Mouse (Mus musculus) gastrocnemius, adult 18-20 months (tissue): ENCODE data around the gene Cox8c. TPM values are rescaled to one million over a fixed set of nuclear protein-coding genes. Genes with fewer than 3 reads are reported as not detected.

ENCODE experiments used
- DNase-seq: peaks from one replicate; pipeline ENCODE4 v3.0.0; 2021; ENCODE audit warnings: low spot score
- long read RNA-seq, 2 experiments: library from polyadenylated mRNA; stranded (forward); transcript quantifications; one replicate each; pipeline ENCODE4 v2.0.0; 2021
- total RNA-seq, 2 experiments: library from RNA; stranded (reverse); gene quantifications; 2 replicates each; pipeline ENCODE4 v1.2.3; 2021

Gene Cox8c
- total RNA-seq, result not detected
- long read RNA-seq, experiment 1, result 0 reads
- long read RNA-seq, experiment 2, result 0 reads

DNA sequence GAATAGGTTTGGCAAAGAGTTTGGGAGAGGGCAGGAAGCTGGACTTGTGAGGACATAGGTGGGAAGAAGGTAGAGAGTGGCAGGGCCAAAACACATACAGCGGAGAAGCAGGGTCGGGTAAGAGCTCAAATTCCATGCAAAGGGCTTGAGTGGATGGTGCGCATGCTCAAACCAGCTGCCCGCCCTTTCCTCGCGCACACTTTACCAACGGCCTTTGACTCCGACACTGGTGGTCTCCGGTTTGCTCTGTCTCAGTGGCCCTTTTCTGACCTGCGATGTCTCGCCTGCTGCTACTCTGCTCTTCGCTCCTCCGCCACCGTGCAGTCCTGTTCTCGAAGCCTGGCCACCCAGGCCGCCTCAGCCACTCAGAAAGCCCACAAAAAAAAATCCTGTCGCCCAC is at the start of gene Cox8c:
Gene Cox8c, plus strand, starts transcription at position 226 of the 400 bp plus-strand sequence.
- no peak for DNase-seq

DNA sequence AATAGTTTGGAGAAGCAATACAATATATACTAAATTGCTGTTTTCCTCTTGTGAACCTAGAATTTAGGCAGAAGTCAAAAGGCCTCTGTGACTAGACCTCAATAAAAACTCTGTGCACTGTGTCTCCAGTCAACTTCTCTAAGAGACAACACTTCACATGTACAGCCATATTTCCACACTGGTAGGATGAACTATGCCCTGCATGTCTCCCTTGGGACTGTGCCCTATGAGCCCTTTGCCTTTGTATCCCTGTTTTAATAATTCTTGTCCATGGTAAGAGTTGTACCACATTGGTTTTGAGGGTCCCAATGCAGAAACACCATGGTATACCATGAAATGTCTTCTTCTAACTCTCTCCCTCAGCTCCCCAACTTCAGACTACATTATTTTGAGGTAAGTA is 38.3 kb upstream of the Cox8c start:
- DNase-seq, result no peak

DNA sequence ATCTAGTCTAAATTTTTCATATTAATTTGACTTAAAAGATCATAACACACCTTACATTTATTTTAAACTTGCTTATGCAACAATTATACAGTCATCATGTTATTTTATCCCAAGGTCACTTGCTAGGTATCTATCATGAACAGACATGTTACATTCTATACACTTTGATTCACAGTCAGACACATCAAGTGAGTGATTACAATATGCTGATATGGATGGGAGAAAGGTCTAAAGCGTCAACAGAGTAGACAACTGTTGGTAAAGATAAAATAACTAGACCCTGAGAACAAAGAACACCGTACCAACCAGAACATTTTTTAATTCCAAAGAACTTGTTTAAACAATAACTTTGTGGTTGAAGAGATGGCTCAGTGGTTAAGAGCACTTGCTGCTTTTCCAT is 29.3 kb upstream of the Cox8c start:
- DNase-seq, result no peak

DNA sequence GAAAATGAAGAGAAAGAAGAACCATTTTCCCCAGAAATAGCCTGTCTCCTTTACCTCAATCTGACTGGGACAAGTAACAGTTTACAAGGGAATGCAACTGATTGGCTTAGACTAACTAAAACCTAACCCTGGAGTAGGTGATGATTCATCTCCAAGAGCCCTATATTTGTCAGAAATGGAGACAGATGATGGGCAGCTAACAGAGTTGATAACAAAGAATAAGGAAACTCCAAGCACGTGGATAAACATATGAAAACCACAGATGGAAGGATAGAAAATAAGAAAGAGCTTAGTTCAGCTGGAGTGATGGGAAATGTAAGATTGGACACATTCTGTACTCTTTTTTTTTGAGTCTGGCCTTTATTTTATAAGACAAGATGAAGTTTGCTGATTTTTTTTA is 28.6 kb upstream of the Cox8c start:
- DNase-seq, result no peak

DNA sequence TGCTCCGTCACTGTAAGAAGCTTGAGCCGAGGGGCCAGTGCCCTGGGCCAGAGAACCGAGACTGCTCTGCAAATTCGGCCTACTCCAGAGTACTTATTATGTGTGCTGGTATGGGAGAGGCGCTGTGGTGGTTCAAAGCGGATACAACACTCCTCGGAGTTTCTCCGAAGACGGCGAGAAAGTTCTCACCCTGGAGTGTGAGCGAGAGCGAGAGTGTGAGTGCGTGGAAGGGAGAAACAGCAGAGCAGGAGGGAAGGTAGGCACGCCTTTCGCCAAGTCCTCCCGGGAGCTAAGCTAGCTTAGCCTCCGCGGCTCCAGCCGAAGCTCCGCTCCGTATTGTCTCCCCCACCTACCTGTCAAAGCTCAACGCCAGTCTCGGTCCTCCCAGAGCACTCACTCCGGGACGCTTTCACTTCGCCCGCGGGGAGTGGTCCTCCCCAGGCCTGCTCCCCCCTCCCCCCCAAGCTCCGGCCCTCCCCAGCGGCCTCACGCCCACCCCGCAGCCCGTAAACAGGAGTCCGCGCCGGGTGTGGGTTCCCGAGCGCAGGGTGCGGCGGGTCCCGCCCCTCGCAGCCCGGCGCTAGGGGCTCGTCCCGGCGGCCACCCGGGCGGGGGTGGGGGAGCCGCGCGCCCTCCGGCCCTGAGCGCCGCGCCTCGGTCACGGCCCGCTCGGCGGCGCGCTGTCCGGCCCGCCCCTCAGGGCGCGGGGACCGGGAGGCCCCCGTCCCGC is 21.6 kb upstream of the Cox8c start:
- DNase-seq, result peak; percentile 15

DNA sequence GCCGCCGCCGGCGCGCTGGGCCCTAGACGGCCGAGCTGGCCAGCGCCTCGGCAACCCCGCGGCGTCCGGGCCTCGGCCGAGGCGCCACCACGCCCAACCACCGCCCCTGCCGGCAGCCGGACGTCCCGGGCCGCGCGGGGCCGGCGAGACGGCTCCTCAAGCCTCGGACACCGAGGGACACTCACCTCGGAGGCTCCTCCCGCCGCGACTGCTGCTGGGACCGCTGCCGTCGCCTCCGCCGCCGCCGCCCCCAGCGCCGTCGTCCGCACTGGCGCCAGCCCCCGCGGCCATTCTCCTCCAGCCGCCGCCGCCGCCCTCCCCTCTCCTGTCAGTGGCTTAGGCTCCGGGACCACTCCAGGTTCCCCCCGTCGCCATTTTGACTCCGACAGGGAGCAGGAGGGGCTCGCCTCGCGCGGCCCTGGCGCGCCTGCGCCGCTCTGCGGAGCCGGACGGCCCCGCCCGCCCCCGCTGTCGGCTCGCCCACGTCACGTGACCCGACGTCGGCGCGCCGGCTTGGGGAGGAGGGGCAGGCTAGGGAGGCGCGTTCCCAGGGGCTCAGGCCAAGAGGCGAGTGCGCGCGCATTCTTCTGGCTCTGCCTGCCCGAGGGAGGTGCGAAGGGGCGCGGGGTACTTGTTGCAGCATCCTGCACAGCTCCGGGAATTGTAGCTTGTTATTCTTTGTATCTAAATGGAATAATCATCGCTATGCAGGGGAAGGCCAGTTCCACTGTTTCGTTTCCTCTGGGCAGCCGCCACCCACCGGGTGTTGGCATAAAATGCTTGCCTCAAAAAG is 20.9 kb upstream of the Cox8c start, which contains the start of gene Btbd7:
Gene Btbd7, minus strand, starts transcription at position 441 of the 793 bp plus-strand sequence.
- peak; percentile 96 for DNase-seq

DNA sequence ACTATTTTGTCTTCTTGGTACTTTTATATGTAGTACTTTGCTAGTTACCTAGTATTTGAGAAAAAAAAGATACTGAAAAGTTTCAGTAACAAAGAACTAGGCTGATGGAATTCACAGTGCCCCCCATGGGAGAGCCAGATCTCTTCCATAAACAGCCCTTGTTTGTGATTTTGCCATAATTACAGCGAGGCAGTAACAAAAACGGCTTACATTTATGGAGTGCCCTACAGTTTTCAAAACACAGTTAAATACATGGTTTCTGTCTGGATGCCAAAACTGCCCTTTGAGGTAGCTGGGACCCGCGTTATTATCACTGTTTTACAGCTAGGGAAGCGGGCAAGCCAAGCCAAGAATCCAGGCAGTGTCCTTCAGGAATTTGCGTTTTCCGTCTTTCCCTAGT is 20.2 kb upstream of the Cox8c start:
- peak; percentile 4 for DNase-seq

DNA sequence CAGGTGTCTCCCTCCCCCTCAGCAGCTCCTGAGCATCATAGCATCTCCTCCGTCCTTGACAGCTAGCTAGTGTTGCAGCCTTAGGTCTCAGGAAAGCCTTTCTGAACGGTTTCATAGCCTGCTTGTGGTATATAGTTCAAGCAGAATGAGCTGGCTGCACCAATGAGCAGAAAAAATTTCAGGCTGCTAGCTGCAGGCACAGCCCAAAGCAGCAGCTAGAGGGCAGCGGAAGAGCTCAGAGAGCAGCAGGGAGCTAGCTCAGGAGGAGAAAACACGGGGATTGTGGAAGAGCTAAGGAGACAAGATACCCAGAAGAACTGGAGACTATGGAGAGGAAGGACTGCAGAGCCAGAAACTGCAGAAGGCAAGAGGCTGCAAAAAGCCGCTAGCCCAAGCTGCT is 13.4 kb upstream of the Cox8c start:
- no peak for DNase-seq

DNA sequence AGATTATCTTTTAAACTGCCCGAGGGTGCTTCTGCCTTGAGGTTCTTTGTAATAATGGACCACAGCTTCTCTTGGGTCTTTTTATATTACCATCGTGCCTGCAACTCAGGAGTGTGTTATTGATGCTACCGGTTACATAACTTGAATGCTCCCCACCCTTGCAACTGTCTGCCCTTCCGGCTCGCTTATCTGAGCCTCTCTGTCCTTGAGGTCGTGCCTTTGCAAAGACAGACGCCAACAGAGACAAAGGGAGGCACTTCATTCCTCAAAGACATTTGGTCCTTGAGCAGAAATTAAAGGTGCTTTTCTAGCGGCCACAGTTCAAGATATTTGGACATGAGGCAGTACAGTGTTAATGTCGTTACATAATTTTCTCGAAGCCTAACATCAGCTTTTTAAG is 11.8 kb upstream of the Cox8c start:
- DNase-seq, result no peak

DNA sequence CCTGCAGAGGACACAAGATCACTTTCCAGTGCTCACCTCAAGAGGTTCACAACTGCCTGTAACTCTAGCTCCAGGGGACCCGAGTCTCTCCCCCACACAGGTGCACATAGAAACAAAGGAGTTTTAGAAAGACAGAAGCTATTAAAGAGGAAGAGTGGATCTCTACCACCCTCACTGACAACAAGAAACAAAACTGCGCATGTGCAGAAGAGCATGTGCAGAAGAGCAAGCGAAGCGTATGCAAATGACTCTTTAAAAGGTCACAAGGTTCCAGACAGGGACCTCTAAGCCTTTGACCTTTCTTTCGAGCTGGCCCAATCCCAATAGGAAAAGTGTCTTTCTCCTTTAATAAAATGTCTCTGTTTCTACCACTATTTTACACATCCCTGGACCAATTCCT is 10.5 kb upstream of the Cox8c start:
- no peak for DNase-seq

DNA sequence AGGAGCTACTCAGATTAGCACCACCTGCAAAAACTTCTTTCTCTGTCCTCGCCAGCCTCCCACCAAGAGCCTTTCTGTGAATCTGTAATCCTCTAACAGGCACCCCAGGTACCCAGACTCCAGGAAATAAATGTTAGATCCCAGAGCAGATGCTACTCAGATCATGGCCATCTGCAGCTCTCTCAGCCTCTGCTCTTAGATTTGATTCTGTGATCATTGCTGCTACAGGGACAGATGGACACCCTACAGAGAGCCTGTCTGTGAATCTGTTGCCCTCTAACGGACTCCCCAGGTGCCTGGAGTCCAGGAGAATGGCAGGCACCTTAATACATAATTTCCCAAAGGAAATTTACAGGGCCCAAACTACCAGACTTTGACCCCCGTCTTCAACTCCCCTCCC is 9.1 kb downstream of the Cox8c start:
- DNase-seq, result no peak

DNA sequence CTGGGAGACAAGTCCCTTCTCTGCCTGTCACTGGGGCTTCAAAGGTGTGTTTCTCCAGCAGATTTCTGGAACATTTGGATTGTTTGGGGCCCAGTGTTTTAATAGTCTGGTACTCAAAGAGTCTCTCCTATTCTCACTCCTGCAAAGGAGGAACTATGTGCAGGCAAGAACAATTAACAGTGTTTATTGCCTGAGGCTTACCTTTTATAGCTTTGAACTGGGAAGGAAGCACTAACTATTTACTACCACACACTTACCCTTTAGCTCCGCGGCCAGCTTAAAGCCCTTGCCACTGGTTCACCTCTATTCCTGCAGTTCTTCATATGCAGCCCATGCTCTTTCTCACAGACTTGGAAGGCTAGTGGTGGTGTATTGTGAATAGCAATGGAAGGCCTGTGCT is 17.0 kb downstream of the Cox8c start:
- DNase-seq, result no peak

DNA sequence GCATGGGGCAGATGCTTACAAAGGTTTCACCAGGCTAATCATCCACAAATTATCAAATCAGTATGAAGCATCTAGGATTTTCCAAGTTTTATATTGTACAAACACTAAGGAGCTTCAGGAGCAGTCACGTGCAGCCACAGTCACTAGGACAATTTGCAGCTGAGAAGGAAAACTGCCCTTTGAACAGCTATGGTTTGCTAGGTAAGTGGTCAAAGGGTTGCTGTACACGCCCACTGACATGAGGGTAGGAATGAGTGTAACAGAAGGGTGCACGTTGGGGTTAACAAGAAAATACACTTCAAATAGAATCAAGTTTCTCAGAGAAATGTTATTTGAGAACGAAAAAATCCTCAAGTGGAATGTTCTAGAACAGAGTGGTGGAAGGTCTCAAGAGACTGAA is 30.6 kb downstream of the Cox8c start:
- DNase-seq, result no peak

DNA sequence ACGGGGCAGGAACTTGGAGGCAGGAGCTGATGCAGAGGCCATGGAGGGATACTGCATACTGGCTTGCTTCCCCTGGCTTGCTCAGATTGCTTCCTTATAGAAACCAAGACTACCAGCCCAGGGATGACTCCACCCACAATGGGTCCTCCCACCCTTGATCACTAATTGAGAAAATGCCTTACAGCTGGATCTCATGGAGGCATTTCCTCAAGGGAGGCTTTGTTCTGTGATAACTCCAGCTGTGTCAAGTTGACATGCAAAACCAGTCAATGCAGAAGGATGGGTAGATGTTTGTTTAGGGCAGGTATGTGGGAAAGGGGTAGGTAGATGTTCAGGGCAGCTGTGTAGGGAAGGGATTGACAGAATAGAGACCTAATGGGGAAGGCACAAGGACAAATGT is 31.2 kb downstream of the Cox8c start:
- DNase-seq, result no peak

DNA sequence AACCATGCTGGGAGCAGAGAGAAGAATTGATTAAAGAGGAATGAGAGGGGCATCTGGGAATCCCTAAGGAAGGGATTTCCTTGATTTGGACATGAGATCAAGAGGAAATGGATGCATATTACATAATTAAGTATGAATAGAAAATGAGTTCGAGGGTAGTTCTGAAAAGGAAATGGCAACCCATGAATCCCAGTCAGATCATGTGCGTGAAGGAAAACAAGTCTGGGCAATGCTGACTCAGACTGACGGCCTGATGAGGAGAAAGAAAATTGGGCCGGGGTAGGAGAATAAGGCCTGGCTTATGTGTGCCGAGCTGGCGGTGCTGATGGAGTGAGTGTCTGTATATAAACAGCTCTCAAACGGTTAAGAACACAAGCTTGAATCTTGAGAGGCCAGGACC is 31.7 kb downstream of the Cox8c start:
- DNase-seq, result no peak

DNA sequence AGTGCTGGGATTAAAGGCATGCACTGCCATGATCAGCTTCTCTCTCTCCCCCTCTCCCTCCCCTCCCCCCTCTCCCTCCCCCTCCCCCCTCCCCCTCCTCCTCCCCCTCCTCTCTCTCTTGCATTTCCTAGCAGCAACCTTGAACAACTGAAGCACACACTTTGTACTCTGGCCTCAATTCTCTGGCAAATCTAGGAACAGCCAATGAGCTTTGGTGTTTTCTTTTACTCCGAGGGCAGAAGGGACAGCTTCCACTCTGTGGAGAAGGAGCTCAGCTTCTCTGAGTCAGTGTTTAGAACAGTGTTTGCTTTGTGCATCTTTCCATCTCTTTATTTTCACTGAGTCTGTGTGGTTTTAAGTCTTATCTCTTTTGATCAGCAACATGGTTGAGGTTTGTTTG is 36.8 kb downstream of the Cox8c start:
- DNase-seq, result no peak

DNA sequence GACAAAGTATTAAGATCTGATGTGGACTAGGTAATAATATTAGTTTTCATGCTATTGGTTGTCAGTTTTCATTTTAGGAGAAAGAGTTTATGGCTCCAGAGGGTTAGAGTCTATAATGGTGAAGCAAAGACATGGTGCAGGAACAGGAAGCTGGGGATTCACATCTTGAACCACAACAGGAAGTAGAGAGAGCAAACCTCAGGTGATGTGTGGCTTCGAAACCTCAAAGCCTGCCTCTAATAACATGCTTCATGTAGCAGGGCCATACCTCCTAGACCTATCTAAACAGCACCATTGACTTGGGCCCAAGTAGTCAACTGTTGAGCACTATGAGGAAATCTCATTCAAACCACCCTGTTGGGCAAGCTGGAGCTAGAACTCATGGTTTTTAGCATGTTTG is 46.5 kb downstream of the Cox8c start:
- no peak for DNase-seq

DNA sequence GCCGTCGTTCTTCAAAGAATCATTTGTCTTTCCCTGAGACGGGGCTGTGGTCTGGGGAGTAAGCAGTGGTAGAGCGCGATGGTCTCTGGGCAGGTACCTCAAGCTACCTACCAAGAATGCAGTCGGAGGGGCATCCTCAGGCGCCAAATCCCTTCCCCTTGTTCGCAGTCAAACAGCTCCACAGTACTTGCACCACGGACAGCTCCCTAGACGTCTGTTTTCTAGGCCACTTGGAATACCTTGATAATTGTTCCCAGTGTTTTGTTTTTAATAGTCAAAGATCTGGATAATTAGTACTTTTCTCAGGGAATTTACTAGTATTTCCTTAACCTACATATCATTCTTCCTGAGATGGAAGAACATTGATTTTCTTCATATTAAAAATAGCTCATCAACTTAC is 48.7 kb downstream of the Cox8c start:
- DNase-seq, result no peak

DNA sequence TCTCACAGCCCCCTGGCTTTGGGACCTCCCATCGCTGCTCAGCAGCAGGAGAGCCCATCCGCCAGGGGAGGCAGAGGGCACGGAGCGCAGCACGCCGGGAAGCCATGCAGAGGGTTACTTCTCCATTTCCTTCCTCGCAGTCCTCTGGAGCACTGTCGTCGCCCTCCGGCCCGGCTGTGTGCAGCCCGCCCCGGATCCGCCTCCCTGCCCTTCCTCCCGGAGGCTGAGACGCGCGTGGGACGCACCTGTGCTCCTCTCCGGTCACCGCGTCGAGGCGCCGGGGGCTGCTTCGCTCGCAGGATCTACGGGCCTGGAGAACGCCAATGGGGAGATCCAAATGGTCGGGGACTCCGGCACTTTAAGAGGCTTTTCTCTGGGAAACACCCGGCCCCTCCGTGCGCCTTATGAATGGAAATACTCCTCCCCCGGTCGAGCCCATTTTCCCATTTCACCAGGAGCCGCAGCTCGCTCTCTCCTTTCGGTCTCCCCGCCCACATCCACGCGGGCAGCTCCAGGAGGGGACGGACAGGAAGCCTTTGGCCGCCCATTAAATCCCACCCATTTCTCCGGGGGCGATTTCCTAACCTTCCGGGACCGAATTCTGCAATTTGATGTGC is 49.8 kb downstream of the Cox8c start, which contains the start of gene Unc79:
Gene Unc79, plus strand, starts transcription at position 82 of the 617 bp plus-strand sequence.
- DNase-seq, result no peak

DNA sequence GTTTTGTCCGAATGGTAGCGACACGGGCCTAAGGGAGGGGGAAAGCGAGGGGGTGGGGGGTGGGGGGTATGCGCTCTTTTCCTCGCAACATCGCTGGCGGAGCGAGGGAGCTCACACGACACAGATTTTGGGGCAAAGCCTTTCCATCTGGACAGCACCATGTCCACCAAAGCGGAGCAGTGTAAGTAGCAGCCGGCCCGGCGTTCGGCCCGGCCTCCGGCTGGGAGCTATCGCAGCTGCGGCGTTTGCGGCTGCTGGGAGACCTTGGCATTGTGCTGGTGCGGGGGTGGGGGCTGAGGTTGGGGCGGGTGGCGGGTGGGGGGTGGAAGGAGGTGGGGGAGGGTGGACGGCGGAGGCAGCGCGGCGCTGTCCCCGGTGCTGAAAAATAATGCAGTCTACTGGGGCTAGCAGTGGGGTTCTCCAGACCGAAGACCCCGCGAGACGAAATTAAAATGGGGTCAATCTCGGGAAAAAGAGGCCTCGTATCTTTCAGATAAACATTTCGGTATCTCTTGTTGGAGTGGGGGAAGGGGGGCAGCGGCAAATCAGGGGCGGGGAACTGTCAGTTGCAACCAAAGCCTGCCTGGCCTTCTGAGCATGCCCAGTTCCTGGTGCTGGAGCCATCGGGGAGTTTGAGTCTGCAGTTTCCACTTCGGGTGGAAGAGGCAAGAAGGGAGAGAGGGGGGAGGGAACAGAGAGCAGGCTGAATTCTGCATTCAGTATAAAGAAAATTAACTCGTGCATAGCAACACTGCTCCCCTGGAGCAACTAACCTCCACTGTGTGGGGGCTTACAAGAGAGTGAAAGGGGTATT is 50.5 kb downstream of the Cox8c start:
- no peak for DNase-seq
